Mouse (Mus musculus): ENCODE data around the gene Stk31. TPM values are rescaled to one million over a fixed set of nuclear protein-coding genes. Genes with fewer than 3 reads are reported as not detected.
"Not testable (repeated sequence)": the region's sequence is repeated elsewhere in the genome, so short reads cannot be mapped to it uniquely, and the experiment has no call there.

The Stk31 gene
- total RNA-seq (2021) = 1 to 10 TPM in 1 of 2 experiments, under 1 TPM in 1; 0.95 to 1.1 TPM

DNA sequence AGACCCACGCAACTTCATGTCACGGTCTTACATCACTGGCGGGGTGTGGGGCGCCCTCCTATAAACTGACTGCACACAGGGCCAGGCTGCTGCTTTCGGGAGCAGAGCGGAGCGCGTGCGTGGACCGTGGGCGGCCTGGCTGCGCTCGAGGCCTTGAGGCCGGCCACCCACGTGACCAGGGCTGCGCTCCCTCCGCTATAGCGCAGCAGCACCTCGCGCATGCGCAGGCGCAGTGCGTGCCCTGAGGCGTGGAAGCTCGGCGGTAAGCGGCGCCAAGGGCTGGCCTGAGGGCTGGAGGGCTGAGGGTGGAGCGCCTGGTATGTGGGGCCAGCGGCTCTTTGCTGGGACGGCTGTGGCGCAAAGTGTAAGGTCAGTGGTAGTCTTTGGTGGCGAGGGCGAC lies at the start of gene Stk31:
TSS of gene Stk31 (plus strand) at position 289 of the 400 bp plus-strand sequence.
- DNase-seq = peak; percentile 22
- intact Hi-C loops (cut with DNase I) = loop anchor here (5.0 kb wide), 1 partner anchor 128 kb away; no protein-coding TSS in a partner anchor

DNA sequence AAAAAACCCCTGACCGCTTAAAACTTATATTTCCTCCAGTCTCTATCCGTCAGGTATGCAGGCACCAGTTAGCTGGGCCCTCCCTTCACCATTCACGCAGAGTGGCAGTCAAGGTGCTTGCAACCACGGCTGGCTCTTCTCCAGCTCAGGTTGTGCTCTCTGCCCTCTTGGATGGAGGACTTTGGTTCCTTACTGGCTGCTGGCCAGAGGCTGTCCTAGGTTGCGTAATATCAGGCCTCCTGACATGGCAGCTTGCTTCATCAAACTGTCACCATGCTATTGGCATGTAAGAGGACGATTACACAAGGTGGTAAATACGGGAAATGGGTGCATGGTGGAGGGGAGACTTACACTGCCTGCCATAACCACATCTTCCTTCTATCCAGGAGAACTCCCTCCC lies 45.6 kb upstream of the Stk31 start:
- intact Hi-C loops (cut with DNase I) = no loop called here
- no peak for DNase-seq

GRCm38 (mm10) chr6:49354613-49355012 lies 40.8 kb upstream of the Stk31 start:
- intact Hi-C loops (cut with DNase I) = no loop called here
- no peak for DNase-seq

GRCm38 (mm10) chr6:49355171-49355570 lies 40.2 kb upstream of the Stk31 start:
- intact Hi-C loops (cut with DNase I) = no loop called here
- no peak for DNase-seq

GRCm38 (mm10) chr6:49360420-49360819 lies 35.0 kb upstream of the Stk31 start:
- no peak for DNase-seq
- intact Hi-C loops (cut with DNase I) = no loop called here

DNA sequence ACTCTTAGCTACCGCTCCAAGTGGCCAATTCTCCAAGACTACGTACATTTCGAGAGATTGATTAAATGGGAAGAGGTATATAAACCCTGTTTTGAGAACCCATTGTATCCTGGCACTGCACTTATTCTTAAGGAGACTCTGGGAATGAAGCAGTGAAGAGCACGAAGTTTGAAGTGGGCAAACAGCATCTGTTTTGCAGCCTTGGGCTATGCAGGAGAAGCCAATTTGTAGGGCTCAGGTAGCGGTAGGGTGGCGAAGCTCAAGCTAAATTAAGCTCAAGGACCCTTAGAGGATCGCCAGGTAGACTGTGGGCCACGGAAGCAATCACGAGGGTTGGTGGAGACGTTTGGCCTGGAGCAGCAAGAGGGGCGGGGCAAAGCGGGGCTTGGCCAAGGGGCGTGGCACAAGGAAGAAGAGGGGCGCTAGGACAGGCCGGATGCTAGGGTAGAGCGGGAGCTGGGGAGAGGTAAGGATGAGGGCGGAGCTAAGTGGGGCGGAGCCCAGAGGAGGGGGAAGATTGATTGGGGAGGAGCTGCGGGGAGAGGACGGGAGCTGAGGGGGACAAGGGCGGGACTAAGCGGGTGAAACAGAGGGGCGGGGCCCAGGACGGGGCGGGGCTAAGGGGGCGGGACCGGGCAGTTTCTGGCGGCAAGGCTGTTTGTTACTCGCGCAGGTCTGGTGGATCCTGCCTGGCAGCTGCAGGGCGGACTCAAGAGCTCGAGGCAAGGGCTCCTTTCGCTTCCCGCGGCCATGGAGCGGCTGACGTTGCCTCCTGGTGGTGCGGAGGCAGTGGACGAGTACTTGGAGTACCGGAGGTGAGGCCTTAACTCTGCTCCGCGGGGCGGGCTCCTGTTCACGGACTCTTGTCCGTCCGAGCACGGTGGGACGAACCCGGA lies 28.0 kb upstream of the Stk31 start, which contains the start of gene Fam221a:
TSS of gene Fam221a (plus strand) at position 581 of the 896 bp plus-strand sequence.
- intact Hi-C loops (cut with DNase I) = loop anchor here (5.0 kb wide), 1 partner anchor 45 kb away; no protein-coding TSS in a partner anchor
- peak; percentile 86 for DNase-seq

- intact Hi-C loops (cut with DNase I) = loop anchor here (5.0 kb wide), 1 partner anchor 46 kb away; no protein-coding TSS in a partner anchor
- DNase-seq = no peak
These were observed 27.2 kb upstream of the Stk31 start for GRCm38 (mm10) chr6:49368212-49368611.

DNA sequence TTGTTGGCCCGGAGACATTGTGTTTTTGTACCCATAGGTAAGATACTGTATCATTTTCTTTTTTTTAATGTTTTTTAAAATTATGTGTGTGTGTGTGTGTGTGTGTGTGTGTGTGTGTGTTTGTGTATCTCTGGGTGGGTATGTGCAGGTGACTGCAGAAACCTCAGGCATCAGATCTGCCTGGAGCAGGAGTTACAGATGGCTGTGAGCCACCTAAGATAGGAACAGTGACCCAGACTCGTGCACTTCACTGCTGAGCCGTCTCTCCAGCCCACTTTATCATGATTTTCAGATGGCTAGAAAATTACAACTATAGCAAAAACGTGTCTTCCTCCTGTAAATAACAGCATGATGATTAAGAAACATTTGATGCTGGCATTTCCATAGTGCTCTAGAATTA lies 22.7 kb upstream of the Stk31 start:
- intact Hi-C loops (cut with DNase I) = no loop called here
- DNase-seq = no peak

DNA sequence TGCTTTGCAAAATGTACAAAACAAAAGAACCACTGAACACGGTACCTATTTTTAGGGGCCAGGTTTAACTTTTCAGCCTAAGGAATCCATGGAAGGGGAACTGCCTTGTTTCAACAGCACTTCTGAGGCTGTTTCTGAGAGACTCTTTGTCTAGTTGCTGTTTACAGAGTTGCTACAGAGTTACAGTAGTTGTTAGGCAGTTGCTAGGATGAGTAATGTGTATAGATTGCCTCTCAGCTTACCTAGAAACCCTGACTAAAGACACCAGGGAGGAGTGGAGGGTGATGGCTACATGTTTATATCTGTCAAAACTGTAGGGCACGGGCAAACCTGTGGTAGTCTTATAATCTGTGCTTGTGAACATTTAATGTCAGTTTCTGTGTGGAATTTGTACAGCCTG lies 21.5 kb upstream of the Stk31 start:
- intact Hi-C loops (cut with DNase I) = no loop called here
- DNase-seq = no peak

DNA sequence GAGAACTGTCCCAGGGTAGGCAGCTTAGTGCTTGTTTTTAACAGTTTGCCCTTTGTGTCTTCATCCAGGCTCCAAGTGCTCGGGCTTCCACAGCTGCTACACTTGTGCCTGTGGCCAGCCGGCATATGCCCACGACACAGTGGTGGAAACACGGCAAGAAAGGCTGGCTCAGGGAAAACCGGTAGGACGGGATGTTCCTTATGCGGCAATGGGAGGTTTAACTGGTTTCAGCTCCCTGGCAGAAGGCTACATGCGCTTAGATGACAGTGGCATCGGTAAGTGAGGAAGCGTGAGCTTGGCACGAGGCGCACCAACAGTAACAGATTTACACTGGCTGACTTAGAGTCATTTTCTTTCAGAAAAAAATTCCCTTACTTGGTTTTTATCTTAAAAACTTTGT lies 17.1 kb upstream of the Stk31 start:
- DNase-seq = no peak
- intact Hi-C loops (cut with DNase I) = no loop called here

DNA sequence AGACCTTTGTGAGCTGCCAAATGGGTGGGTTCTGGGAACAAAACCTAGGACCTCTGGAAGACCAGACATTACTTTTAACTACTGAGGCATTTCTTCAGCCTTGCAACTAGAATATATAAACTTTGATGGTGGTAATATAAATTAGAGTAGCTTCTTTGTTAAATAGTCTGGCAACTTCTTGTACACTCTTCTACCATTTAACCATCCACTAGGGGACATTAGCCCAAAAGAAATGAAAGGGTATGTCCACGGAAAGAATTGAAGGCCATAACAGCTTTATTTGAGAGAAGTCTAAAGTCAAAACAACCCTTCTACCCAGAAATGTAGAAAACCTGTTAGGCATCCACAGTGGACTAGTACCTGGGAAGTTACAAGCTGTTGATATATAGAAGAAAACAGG lies 1.1 kb upstream of the Stk31 start:
- no peak for DNase-seq
- intact Hi-C loops (cut with DNase I) = no loop called here

GRCm38 (mm10) chr6:49397466-49397865 lies 2.1 kb downstream of the Stk31 start:
- intact Hi-C loops (cut with DNase I) = loop anchor here (2.0 to 5.0 kb wide), 2 partner anchors 79 to 130 kb away; partner anchors contain the start of gene Ccdc126
- DNase-seq = peak; percentile 9

DNA sequence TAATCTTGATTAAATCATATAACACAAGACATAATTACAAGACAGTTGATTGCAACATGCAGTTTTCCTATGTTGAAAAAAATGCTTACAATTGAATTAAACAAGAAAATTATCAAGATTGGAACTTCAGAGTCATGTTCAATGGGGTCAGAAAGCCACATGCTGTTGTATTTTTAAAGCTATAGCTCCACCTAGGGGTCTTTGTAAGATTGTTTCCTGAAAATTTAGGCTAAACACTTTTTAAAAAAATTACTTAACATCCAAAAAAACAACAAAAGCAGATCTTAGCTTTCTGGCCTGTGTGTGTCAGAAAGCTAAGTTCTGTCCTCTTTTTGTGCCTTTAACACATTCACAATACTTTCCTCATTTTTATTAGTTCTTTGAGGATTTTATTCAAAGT lies 3.0 kb downstream of the Stk31 start:
- DNase-seq = no peak
- intact Hi-C loops (cut with DNase I) = loop anchor here (5.0 kb wide), 1 partner anchor 131 kb away; no protein-coding TSS in a partner anchor

DNA sequence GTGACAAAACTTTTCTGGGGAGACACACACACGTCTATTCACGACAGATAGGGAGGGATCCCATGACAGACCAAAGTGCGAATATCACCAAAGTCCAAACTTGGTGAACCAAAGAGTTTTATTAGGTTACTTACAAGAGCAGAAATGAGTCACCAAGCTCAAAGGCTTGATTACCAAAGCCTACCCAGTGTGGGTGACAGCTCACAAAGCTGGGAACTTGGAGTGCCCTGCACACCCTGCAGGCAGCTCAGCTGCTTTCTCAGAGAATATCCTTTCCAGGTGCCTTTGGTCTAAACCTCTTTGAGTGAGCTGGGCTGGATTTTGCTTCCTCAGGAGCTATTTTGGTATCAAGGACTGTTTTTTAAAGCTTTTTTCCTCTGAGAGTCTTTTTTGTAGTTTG lies 15.4 kb downstream of the Stk31 start:
- intact Hi-C loops (cut with DNase I) = no loop called here
- no peak for DNase-seq

DNA sequence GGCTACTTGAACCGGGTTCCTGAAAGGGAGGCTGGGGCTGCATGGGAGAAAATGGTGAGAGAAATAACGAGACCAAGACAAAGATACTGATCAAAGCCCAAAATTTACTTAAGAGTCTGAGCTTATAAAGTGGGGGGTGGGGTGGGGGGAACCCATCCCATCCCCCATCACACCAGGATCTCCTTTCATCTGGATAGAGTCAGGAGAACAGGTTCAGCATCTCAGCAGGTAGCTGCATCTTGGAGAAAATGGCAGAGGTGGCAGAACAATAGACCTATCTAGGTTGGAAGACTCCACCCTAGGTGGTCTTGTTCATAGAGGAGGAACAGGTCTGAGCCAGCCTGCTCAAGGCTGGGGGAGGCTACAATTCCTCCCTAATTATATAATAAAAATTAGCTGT lies 17.6 kb downstream of the Stk31 start:
- DNase-seq; intact Hi-C loops (cut with DNase I): not testable (repeated sequence)

DNA sequence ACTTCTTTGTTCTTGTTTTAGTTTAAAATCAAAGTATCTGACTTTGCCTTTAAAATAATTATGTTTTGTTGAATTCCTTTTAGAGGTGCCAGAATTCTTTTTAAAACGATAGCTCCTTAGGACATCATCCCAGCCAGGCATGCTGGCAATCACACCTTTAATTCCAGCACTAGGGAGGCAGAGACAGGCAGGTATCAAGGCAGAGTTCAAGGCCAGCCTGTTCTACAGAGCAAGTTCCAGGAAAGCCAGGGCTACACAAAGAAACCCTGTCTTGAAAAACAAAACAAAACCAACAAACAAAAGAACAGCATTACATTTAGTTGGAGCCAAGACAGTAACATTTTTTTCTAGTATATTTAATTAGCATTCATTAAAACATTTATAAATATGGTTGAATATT lies 20.6 kb downstream of the Stk31 start:
- intact Hi-C loops (cut with DNase I) = no loop called here
- DNase-seq = no peak

- DNase-seq = peak; percentile 10
These were observed 41.9 kb downstream of the Stk31 start for GRCm38 (mm10) chr6:49437306-49437705.

GRCm38 (mm10) chr6:49458112-49458511 lies 62.7 kb downstream of the Stk31 start:
- intact Hi-C loops (cut with DNase I) = no loop called here
- DNase-seq = no peak

More at GRCm38 (mm10) chr6:49437306-49437705, 41.9 kb downstream of the Stk31 start:
- intact Hi-C loops (cut with DNase I) = no loop called here

GRCm38 (mm10) chr6:49483205-49483604 lies 87.8 kb downstream of the Stk31 start:
- intact Hi-C loops (cut with DNase I) = no loop called here
- DNase-seq = no peak

- intact Hi-C loops (cut with DNase I) = no loop called here
- no peak for DNase-seq
These were observed 96.1 kb downstream of the Stk31 start for GRCm38 (mm10) chr6:49491526-49491925.

GRCm38 (mm10) chr6:49519053-49519452 lies 123.6 kb downstream of the Stk31 start:
- DNase-seq = peak; percentile 76
- intact Hi-C loops (cut with DNase I) = loop anchor here (2.0 kb wide), 1 partner anchor 776 kb away; no protein-coding TSS in a partner anchor
